Mouse (Mus musculus) MEL (cell line): ENCODE data around the gene Adam22. TPM values are rescaled to one million over a fixed set of nuclear protein-coding genes. Genes with fewer than 3 reads are reported as not detected.

Source experiments
- DNase-seq: peaks from one replicate; pipeline ENCODE4 v3.0.0; 2011; ENCODE audit warnings: low read depth, low spot score
- H3K27ac ChIP-seq: 2 replicates; pipeline ENCODE4 v1.5.1; 2012; ENCODE audit warnings: low read depth, mild to moderate bottlenecking, control low read depth, low read length, moderate library complexity; ENCODE audit not compliant: control insufficient read depth
- H3K27me3 ChIP-seq, 2 experiments: fragments of 150-350 bp in 1 of 2; sonication (generic) in 1 of 2; 2 replicates each; pipeline ENCODE4 v1.6.1; 2012; ENCODE audit warnings: low read length in 2 of 2, mild to moderate bottlenecking in 2 of 2, improper control_type of control experiment in 1 of 2, moderate library complexity in 1 of 2; ENCODE audit not compliant: insufficient read depth in 2 of 2, control insufficient read depth in 1 of 2
- H3K36me3 ChIP-seq, 2 experiments: 2 replicates each; pipeline ENCODE4 v1.6.1; 2012 to 2014; ENCODE audit warnings: low read length in 2 of 2, improper control_type of control experiment in 1 of 2, inconsistent platforms in 1 of 2, mild to moderate bottlenecking in 1 of 2; ENCODE audit not compliant: insufficient read depth in 2 of 2, control insufficient read depth in 1 of 2
- H3K4me1 ChIP-seq, 2 experiments: fragments of 150-350 bp in 1 of 2; sonication (generic) in 1 of 2; 2 replicates each; pipeline ENCODE4 v1.6.1; 2012; ENCODE audit warnings: low read length in 2 of 2, improper control_type of control experiment in 1 of 2, mild to moderate bottlenecking in 1 of 2; ENCODE audit not compliant: insufficient read depth in 2 of 2, control insufficient read depth in 1 of 2
- H3K4me3 ChIP-seq, 2 experiments: fragments of 150-350 bp in 1 of 2; sonication (generic) in 1 of 2; 2 replicates each; pipeline ENCODE4 v1.5.1; 2012; ENCODE audit warnings: low read depth in 2 of 2, low read length in 2 of 2, mild to moderate bottlenecking in 2 of 2, moderate library complexity in 2 of 2, control low read depth in 1 of 2, improper control_type of control experiment in 1 of 2; ENCODE audit not compliant: control insufficient read depth in 1 of 2, insufficient read depth in 1 of 2
- H3K79me2 ChIP-seq: 2 replicates; pipeline ENCODE4 v1.6.1; 2012; ENCODE audit warnings: mild to moderate bottlenecking, low read length, moderate library complexity; ENCODE audit not compliant: control insufficient read depth, poor library complexity, insufficient read depth
- H3K9ac ChIP-seq: 2 replicates; pipeline ENCODE4 v1.6.1; 2012; ENCODE audit warnings: low read depth, mild to moderate bottlenecking, control low read depth, low read length, moderate library complexity; ENCODE audit not compliant: control insufficient read depth, poor library complexity, severe bottlenecking
- H3K9me3 ChIP-seq: fragments of 150-350 bp; sonication (generic); replicated peaks from 2 replicates; pipeline ENCODE4 v1.6.1; 2012; ENCODE audit warnings: mild to moderate bottlenecking, low read length, improper control_type of control experiment, moderate library complexity; ENCODE audit not compliant: insufficient read depth
- CHD1 ChIP-seq: IDR thresholded peaks from 2 replicates; pipeline ENCODE4 v1.6.1; 2012; ENCODE audit warnings: low read depth, mild to moderate bottlenecking, inconsistent platforms, low read length, improper control_type of control experiment
- CHD2 ChIP-seq: IDR thresholded peaks from 2 replicates; pipeline ENCODE4 v1.6.1; 2011; ENCODE audit warnings: low read length, improper control_type of control experiment
- CTCF ChIP-seq, 3 experiments: IDR thresholded peaks in 2 of 3; conservative IDR thresholded peaks in 1 of 3; 2 replicates each; pipeline ENCODE4 v1.5.1; 2011 to 2012; ENCODE audit warnings: low read length in 3 of 3, low read depth in 2 of 3, mild to moderate bottlenecking in 2 of 3, improper control_type of control experiment in 1 of 3, inconsistent platforms in 1 of 3, mixed read lengths in 1 of 3, moderate library complexity in 1 of 3; ENCODE audit not compliant: control insufficient read depth in 1 of 3, insufficient read depth in 1 of 3, poor library complexity in 1 of 3, severe bottlenecking in 1 of 3
- ELF1 ChIP-seq: IDR thresholded peaks from 2 replicates; pipeline ENCODE4 v1.6.1; 2014; ENCODE audit warnings: low read depth, mild to moderate bottlenecking, inconsistent platforms, low read length, improper control_type of control experiment, moderate library complexity
- ETS1 ChIP-seq: IDR thresholded peaks from 2 replicates; pipeline ENCODE4 v1.6.1; 2012; ENCODE audit warnings: low read depth, mild to moderate bottlenecking, inconsistent platforms, low read length, improper control_type of control experiment, moderate library complexity
- MAZ ChIP-seq: IDR thresholded peaks from 2 replicates; pipeline ENCODE4 v1.6.1; 2012; ENCODE audit warnings: low read depth, mild to moderate bottlenecking, inconsistent platforms, low read length, improper control_type of control experiment
- MEF2A ChIP-seq: IDR thresholded peaks from 2 replicates; pipeline ENCODE4 v1.6.1; 2014; ENCODE audit warnings: low read depth, mild to moderate bottlenecking, inconsistent platforms, low read length, improper control_type of control experiment; ENCODE audit not compliant: poor library complexity, insufficient replicate concordance, severe bottlenecking; ENCODE audit errors: extremely low read depth
- MYB ChIP-seq: IDR thresholded peaks from 2 replicates; pipeline ENCODE4 v1.6.1; 2011; ENCODE audit warnings: mild to moderate bottlenecking, low read depth, low read length, improper control_type of control experiment
- NELFE ChIP-seq: IDR thresholded peaks from 2 replicates; pipeline ENCODE4 v1.6.1; 2011; ENCODE audit warnings: low read depth, low read length, improper control_type of control experiment
- POLR2A ChIP-seq, 2 experiments: IDR thresholded peaks; 2 replicates each; pipeline ENCODE4 v1.6.1; 2011 to 2012; ENCODE audit warnings: low read length in 2 of 2, mild to moderate bottlenecking in 2 of 2, control low read depth in 1 of 2, improper control_type of control experiment in 1 of 2, low read depth in 1 of 2, moderate library complexity in 1 of 2; ENCODE audit not compliant: control insufficient read depth in 1 of 2, insufficient read depth in 1 of 2, poor library complexity in 1 of 2
- POLR2AphosphoS2 ChIP-seq: IDR thresholded peaks from 2 replicates; pipeline ENCODE4 v1.6.1; 2011; ENCODE audit warnings: low read length, improper control_type of control experiment
- POLR2AphosphoS5 ChIP-seq: IDR thresholded peaks from 2 replicates; pipeline ENCODE4 v1.6.1; 2012; ENCODE audit warnings: low read depth, borderline replicate concordance, mild to moderate bottlenecking, inconsistent platforms, low read length, moderate library complexity, mixed read lengths
- RAD21 ChIP-seq: IDR thresholded peaks from 2 replicates; pipeline ENCODE4 v1.6.1; 2011; ENCODE audit warnings: mild to moderate bottlenecking, low read depth, low read length, improper control_type of control experiment
- RCOR1 ChIP-seq: IDR thresholded peaks from 2 replicates; pipeline ENCODE4 v1.6.1; 2012; ENCODE audit warnings: low read depth, mild to moderate bottlenecking, inconsistent platforms, low read length, improper control_type of control experiment
- SIN3A ChIP-seq: IDR thresholded peaks from 2 replicates; pipeline ENCODE4 v1.6.1; 2012; ENCODE audit warnings: low read length, improper control_type of control experiment, inconsistent platforms
- TAL1 ChIP-seq: IDR thresholded peaks from 2 replicates; pipeline ENCODE4 v1.6.1; 2012; ENCODE audit warnings: mild to moderate bottlenecking, inconsistent platforms, low read length, moderate library complexity, mixed read lengths
- TBP ChIP-seq: IDR thresholded peaks from 2 replicates; pipeline ENCODE4 v1.8.0; 2011; ENCODE audit warnings: low read depth, low read length, improper control_type of control experiment
- TCF12 ChIP-seq: IDR thresholded peaks from 2 replicates; pipeline ENCODE4 v1.6.1; 2014; ENCODE audit warnings: low read depth, mild to moderate bottlenecking, inconsistent platforms, low read length, improper control_type of control experiment, moderate library complexity
- UBTF ChIP-seq: IDR thresholded peaks from 2 replicates; pipeline ENCODE4 v1.6.1; 2012; ENCODE audit warnings: low read depth, mild to moderate bottlenecking, inconsistent platforms, low read length, improper control_type of control experiment, moderate library complexity, borderline replicate concordance; ENCODE audit not compliant: insufficient read depth
- USF1 ChIP-seq: IDR thresholded peaks from 2 replicates; pipeline ENCODE4 v1.6.1; 2014; ENCODE audit warnings: low read depth, mild to moderate bottlenecking, inconsistent platforms, low read length, improper control_type of control experiment, moderate library complexity
- USF2 ChIP-seq, 2 experiments: IDR thresholded peaks; 2 replicates each; pipeline ENCODE4 v1.6.1; 2011 to 2012; ENCODE audit warnings: improper control_type of control experiment in 2 of 2, low read length in 2 of 2, borderline replicate concordance in 1 of 2, inconsistent platforms in 1 of 2, low read depth in 1 of 2, mild to moderate bottlenecking in 1 of 2; ENCODE audit not compliant: insufficient read depth in 1 of 2
- ZC3H11A ChIP-seq: IDR thresholded peaks from 2 replicates; pipeline ENCODE4 v1.6.1; 2012; ENCODE audit warnings: low read depth, mild to moderate bottlenecking, inconsistent platforms, low read length, improper control_type of control experiment
- ZMIZ1 ChIP-seq: IDR thresholded peaks from 2 replicates; pipeline ENCODE4 v1.6.1; 2012; ENCODE audit warnings: low read depth, mild to moderate bottlenecking, inconsistent platforms, low read length, improper control_type of control experiment, moderate library complexity
- polyA plus RNA-seq, 2 experiments: library from polyadenylated mRNA; stranded (reverse) in 1 of 2; unstranded in 1 of 2; fragments of >175 nt in 1 of 2; fragments of >200 nt in 1 of 2; gene quantifications; 2 replicates each; pipeline versions ENCODE4 v1.2.1 to v1.2.4; 2012; ENCODE audit warnings: low replicate concordance in 2 of 2, low read depth in 1 of 2; ENCODE audit not compliant: insufficient read length in 2 of 2, insufficient read depth in 1 of 2, missing spikeins in 1 of 2
- total RNA-seq: library from RNA; depleted of rRNA; stranded (reverse); fragments of 300-350 nt; gene quantifications from 2 replicates; pipeline ENCODE4 v1.2.3, GENCODE M21; 2012

The Adam22 gene
- total and polyA plus RNA-seq, 3 experiments: 1.2 to 1.6 TPM; not detected in 1

DNA sequence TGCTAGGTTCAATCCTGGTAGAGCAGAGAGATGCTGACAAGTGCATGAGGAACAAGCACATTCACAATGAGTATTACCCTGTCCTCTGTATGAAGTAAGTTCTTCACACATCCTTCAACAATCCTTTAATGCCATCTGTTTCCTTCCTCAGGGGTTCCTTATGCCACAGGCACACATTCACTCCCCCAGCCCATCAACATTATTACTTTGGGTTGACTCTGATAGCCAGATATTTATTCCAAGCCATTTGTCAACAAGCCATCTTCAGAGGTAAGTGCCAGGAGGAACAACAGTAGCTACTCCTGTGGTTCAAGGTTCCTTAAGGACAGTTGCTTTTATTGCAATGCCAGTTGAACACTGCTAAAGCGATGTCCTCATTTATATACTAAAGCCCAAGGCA lies 216.3 kb downstream of the Adam22 start:
- Histone ChIP-seq H3K9ac (no peak overlapping the region), H3K9me3 (no peaks in the 10 kb centered on the region), H3K27me3 (no peaks in the 10 kb centered on the region), H3K4me3 (no peak overlapping the region), H3K79me2 (no peaks in the 10 kb centered on the region), H3K4me1 (no peaks in the 10 kb centered on the region), H3K36me3 (no peaks in the 10 kb centered on the region), H3K27ac (no peak overlapping the region)
- TF ChIP-seq MYB: no peak
- TF ChIP-seq TCF12: no peak
- no peak for TF ChIP-seq UBTF
- TF ChIP-seq CHD2: no peak
- no peak for TF ChIP-seq POLR2A (IDR thresholded peaks at IDR 0.05; ENCODE audit: control insufficient read depth in 1 of 2, insufficient read depth in 1 of 2, low read depth in 1 of 2, low read length in 2 of 2, poor library complexity in 1 of 2)
- TF ChIP-seq ZMIZ1: no peak
- TF ChIP-seq CHD1: no peak
- no peak for TF ChIP-seq TAL1
- TF ChIP-seq RAD21: no peak
- no peak for TF ChIP-seq USF1
- no peak for TF ChIP-seq USF2 (IDR thresholded peaks at IDR 0.05; ENCODE audit: borderline replicate concordance in 1 of 2, insufficient read depth in 1 of 2, low read depth in 1 of 2, low read length in 2 of 2)
- no peak for TF ChIP-seq CTCF (IDR thresholded peaks at IDR 0.05 in 2 of 3, conservative IDR thresholded peaks at IDR 0.05 in 1 of 3; ENCODE audit: control insufficient read depth in 1 of 3, insufficient read depth in 1 of 3, low read depth in 2 of 3, low read length in 3 of 3, poor library complexity in 1 of 3, severe bottlenecking in 1 of 3)
- no peak for TF ChIP-seq NELFE
- TF ChIP-seq POLR2AphosphoS2: no peak
- DNase-seq: no peak

DNA sequence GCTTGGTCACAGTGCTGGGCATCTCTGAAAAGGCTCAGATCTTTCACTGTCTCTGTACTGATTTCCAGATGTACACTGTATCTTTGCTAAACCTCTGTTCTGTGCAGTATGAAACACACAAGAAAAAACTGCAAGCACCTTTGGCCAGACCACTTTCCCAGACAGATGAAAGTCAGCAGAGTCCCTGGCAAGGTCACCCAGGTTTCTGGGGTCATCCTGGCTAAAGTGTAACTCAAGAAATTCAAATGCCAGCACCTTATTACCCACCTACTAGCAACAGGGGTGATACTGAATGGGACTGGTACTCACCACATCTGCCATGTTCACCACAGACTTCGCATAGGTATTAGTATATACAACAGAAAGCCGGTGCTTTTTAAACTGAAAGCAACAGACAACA lies 221.8 kb downstream of the Adam22 start:
- Histone ChIP-seq H3K27me3 (no peaks in the 10 kb centered on the region), H3K4me3 (no peak overlapping the region), H3K27ac (no peak overlapping the region), H3K79me2 (no peaks in the 10 kb centered on the region), H3K9me3 (no peaks in the 10 kb centered on the region), H3K4me1 (no peaks in the 10 kb centered on the region), H3K36me3 (no peaks in the 10 kb centered on the region), H3K9ac (no peak overlapping the region)
- DNase-seq: no peak
- TF ChIP-seq ZC3H11A (no peak), ETS1 (no peak)

DNA sequence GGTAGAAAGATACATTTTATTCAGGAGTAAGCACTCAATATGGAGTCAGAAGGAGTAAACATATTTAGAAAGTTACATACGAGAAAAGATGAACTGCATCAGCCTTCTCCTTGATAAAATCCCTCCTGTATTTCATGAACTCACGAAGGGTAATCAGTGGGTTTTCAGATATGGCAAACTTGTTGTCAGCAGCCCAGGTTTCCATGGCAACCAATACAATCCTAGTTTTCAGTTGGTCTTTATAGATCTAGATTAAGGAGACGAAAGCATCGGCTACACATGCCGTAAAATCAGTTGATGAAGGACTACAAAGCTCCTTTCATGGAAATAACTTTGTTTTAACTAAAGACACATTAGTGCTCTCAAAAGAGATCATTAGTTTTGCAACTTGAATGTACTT lies 222.5 kb downstream of the Adam22 start:
- Histone ChIP-seq H3K27me3 (no peaks in the 10 kb centered on the region), H3K79me2 (no peaks in the 10 kb centered on the region), H3K9me3 (no peaks in the 10 kb centered on the region), H3K4me1 (no peaks in the 10 kb centered on the region), H3K27ac (no peak overlapping the region), H3K4me3 (no peak overlapping the region), H3K36me3 (no peaks in the 10 kb centered on the region)
- peak; percentile 8 for DNase-seq
- TF ChIP-seq MEF2A (no peak), CHD2 (no peak), SIN3A (no peak), TBP (no peak), RCOR1 (no peak), CHD1 (no peak), MAZ (no peak), ELF1 (no peak), TCF12 (no peak), MYB (no peak), POLR2AphosphoS5 (no peak), POLR2AphosphoS2 (no peak)
- TF ChIP-seq, all 39 proteins: peak for 0
- no peak overlapping the region for H3K9ac ChIP-seq
